Mouse (Mus musculus): Measurements from ENCODE around the gene Eral1.

GRCm38 (mm10) chr11:78094137-78094503 is 13.9 kb upstream of the Eral1 start:
- TF ChIP-seq POLR2A (IDR thresholded peaks at IDR 0.05; ENCODE audit: control insufficient read depth, low read depth, low read length) (no peak), CTCF (IDR thresholded peaks at IDR 0.05; ENCODE audit: control insufficient read depth, insufficient read depth, insufficient replicate concordance, low read depth, low read length) (no peak)
